Mouse (Mus musculus) lung, postnatal 36 days (tissue): ENCODE results near the gene Pigyl.
"Not testable (repeated sequence)": the region's sequence is repeated elsewhere in the genome, so short reads cannot be mapped to it uniquely, and the experiment has no call there.

Experiments used
- DNase-seq: peaks from one replicate; pipeline ENCODE4 v3.0.0; 2022; ENCODE audit warnings: mixed read lengths

The Pigyl gene

GRCm38 (mm10) chr9:22139746-22140145 lies 16.9 kb upstream of the Pigyl start:
- DNase-seq = no peak

- DNase-seq = peak; percentile 92
Measured at GRCm38 (mm10) chr9:22143108-22144037, 13.3 kb upstream of the Pigyl start.

DNA sequence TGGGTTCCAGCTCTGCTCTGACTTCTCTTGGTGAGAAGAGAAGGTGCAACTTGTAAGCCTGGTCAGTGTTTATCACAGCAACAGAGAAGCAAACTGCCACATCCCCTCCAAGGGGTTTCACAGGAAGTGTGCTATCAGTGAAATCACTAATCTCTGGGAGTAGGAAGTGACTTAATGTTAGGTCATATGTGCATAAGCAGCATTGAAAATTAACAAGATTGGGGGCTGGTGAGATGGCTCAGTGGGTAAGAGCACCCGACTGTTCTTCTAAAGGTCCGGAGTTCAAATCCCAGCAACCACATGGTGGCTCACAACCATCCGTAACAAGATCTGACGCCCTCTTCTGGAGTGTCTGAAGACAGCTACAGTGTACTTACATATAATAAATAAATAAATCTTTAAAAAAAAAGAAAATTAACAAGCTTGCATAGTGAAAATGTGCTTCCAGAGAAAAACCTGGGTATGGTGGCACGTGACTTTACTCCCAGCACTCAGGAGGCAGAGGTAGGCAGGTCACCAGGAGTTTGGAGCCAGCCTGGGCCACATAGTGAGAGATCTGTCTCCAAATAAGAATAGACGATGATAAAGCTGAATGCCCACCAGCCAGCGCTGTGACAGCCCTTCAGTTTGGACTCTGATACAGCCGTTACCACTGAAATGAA lies 12.2 kb upstream of the Pigyl start:
- DNase-seq = no peak

GRCm38 (mm10) chr9:22149426-22150248 lies 7.0 kb upstream of the Pigyl start:
- peak; percentile 71 for DNase-seq

DNA sequence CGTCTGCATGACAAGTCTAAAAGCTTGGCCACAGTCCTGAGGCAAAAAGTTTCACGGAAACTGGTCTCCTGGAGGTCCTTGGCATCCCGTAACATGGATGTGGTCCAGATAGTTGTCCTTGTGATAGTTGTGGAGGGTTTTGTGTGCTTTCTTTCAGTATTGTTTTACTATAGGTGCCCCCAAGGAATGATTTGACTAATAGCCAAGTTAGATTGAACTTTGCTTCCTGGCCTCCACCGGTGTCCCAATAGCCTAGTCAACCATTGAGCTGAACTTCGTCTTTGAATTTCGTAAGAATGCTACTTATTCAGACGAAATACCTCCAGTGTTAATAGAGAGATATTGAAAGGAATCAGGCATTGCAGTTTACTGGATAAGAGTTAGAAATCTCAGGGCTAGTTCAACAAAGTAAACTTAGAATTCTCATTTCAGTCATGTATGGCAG lies 6.4 kb upstream of the Pigyl start:
- not testable (repeated sequence) for DNase-seq

- no peak for DNase-seq
Measured at GRCm38 (mm10) chr9:22150946-22151345, 5.7 kb upstream of the Pigyl start.

DNA sequence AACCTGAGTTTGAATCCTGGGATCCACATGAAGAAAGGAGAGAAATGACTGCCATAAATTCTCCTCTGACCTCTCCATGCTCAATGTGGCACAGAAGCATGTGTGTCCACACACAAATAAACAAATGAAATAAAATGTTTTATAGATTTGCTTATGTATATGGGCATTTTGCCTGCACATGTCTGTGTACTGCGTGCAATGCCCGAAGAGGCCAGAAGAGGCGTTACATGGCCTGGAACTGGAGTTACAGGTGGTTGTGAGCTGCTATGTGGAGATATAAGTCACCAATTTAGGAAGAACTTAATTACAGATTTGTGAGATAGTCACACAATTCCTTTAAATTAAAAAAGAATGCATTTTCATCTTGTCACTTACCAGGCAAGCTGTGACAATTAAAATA lies 2.8 kb upstream of the Pigyl start:
- no peak for DNase-seq

DNA sequence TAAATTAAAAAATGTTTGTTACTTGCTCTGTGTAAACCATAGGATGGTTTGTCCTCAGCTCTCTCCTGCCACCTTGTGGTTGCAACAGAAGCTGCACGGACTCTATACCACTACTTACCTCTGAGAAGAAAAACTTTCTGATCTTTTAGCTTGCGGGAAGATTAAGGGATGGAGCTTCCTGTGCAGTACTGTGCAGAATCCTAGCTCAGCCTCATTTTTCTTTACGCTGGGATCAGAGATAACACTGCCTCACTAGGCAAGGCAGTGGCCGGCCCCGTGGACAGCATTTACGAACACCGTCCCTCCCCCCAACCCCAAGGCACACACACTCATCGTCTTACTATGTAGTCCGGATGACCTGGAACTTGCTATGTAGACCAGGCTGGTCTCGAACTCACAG lies 1.0 kb upstream of the Pigyl start:
- peak; percentile 80 for DNase-seq

- no peak for DNase-seq
Measured at GRCm38 (mm10) chr9:22157516-22158265, 1.0 kb downstream of the Pigyl start.

DNA sequence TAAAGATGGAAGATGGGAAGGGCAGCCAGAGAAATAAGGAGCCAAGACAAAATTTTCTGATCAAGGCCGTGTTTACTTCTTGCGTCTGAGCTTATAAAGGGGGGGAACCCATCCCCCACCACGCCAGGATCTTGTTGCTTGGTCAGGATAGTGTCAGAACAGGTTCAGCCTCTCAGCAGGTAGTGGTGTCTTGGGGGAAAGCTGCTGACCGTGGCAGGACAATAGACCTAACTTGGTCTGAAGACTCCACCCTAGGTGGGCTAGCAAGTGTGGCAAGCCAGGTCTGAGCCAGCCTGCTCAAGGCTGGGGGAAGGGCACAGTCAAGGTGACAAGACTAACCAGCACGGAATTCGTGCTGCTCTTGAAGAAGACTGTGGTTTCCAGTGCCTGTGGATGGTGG lies 4.7 kb downstream of the Pigyl start:
- no peak for DNase-seq

DNA sequence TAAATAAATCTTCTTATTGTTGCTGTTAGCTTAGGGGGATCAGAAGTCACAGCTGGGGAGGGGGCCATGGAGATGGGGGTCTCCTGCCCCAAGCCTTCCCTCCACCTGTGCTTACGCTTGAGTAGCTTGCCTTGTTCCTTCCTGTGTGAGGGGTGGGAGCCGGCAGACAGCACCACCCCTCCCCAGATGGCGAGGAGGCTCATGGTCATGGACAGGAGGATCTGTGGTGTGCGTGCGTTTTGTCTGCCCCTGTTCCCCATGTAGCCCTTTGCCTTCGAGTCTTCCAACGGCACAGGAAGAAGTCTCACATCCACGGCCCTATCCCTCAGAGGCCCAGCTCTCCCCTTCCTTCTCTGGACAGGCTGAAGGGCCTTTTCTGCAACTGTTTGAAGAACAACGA lies 5.7 kb downstream of the Pigyl start:
- DNase-seq = no peak

GRCm38 (mm10) chr9:22162912-22163311 lies 6.3 kb downstream of the Pigyl start:
- no peak for DNase-seq

- peak; percentile 30 for DNase-seq
Measured at GRCm38 (mm10) chr9:22164711-22165668, 8.3 kb downstream of the Pigyl start.

- no peak for DNase-seq
Measured at GRCm38 (mm10) chr9:22165964-22166363, 9.3 kb downstream of the Pigyl start.

- peak; percentile 7 for DNase-seq
Measured at GRCm38 (mm10) chr9:22166686-22167085, 10.0 kb downstream of the Pigyl start.

DNA sequence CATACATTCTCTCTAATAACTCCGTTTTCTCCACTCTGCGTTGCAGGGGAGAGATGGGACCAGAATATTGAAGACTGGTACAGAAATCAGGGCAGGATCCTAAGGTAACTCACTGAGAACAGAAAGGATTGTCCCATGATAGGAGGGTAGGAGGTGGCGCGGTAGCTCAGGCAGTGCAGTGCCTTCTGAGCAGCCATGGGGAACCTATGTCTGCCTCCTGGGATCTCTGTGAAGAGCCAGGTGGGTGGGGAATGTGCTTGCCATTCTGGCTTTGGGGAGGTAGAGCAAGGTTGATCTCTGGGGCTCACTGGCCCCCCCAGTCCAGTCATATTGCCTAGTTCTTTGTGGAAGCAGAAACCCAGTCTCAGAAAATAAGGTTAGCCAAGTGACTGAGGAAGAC lies 11.1 kb downstream of the Pigyl start:
- no peak for DNase-seq

GRCm38 (mm10) chr9:22169327-22169726 lies 12.7 kb downstream of the Pigyl start:
- DNase-seq = no peak

- no peak for DNase-seq
Measured at GRCm38 (mm10) chr9:22172318-22172717, 15.7 kb downstream of the Pigyl start.

DNA sequence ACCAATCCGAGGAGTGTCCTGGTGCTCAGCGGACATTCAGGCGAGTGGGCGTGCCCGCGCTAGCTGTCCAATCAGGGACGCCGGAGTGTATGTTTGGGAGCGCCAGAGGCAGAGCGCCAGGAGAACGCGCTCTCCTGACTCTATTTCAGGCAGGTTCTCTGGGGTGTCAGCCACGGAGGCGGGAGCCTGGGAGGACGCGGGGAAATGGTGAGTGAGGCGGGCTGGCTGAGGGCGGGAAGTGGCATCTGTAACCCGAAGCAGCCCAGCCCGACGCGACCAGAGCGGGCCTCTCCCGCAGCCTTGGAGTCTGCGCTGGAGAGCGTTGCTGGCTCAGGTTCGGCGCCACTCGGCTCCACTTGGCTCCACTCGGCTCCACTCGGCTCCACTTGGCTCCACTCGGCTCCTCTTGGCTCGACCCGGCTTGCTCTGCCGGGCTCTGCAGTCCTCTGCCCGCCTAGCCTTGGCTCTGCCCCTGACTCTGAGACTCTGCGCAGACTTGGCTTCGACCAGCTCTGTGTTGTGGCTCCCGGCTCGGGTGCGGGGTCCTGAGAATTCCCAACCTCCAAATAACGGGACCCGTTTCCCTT lies 31.5 kb downstream of the Pigyl start, which contains the start of gene Zfp872:
TSS of gene Zfp872 (plus strand) at position 66 of the 587 bp plus-strand sequence.
- DNase-seq = peak; percentile 76

- peak; percentile 34 for DNase-seq
Measured at GRCm38 (mm10) chr9:22196412-22196811, 39.8 kb downstream of the Pigyl start.
